In the genomic region with DNA sequence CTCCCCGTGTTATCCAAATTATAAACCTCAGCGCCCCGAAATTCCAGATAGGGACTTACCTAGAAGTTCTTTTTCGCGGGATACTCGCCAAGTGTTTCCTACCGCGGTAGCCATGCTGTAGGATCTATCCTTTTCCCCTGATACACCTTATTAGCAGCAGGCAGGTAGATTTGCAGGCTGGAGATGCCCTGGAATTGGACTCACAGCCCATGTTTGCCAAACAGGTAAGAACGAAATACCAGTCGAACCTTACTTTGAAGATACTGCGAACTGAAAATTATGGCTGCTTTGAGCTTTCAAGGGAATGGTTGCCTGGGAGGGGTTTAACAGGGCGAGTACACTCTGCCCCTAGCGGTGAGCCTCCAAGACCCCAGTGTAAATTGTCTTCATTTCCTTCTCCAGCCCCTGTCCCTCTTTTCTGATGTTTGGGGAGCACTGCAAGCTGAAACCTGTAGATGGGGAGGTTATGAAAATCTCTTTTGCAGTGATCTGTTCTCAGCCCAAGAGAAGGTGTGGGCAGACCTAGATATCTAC, we compare ENCODE assay signal across 8 mouse cellular contexts.
A peak's percentile ranks its signal among the peaks of the same experiment; 100 is the strongest.
DNase-seq lines count a peak whose midpoint lies in the region; ATAC-seq lines count a peak whose summit lies in the region.

No protein-coding gene starts in this region.

- DNase-seq in kidney, adult 9 months: peak; percentile 4
- no peak for DNase-seq in kidney, adult 18-20 months
- DNase-seq in embryonic facial prominence, embryonic 10.5 days (ENCODE audit: low spot score): peak; percentile 39
- no peak for DNase-seq in gastrocnemius, postnatal 14 days
- DNase-seq in adrenal gland, adult 18-20 months (ENCODE audit: low spot score in 2 of 2): no peak
- no peak for DNase-seq in yolk sac, embryonic 10.5 days (ENCODE audit: low spot score)

- intact Hi-C loops in gastrocnemius, postnatal 14 days (cut with DNase I; ENCODE audit: low total_unique reads): no loop called here

- WGBS in embryonic facial prominence, embryonic 10.5 days: 24% methylated on average over 13 of the region's 13 CpGs
- 32% methylated on average over 13 of the region's 13 CpGs for WGBS in intestine, embryonic 15.5 days
- WGBS in midbrain, embryonic 12.5 days: 32% methylated on average over 13 of the region's 13 CpGs

- no peaks in the 10 kb centered on the region for H3K9me3 ChIP-seq in embryonic facial prominence, embryonic 10.5 days
- no peaks in the 10 kb centered on the region for H3K9me3 ChIP-seq in intestine, embryonic 15.5 days
- no peaks in the 10 kb centered on the region for H3K9me3 ChIP-seq in midbrain, embryonic 12.5 days

- ATAC-seq in intestine, embryonic 15.5 days: peak; percentile 71; the same call in 1 of the 2 replicates
- no peak for ATAC-seq in midbrain, embryonic 12.5 days (ENCODE audit: low FRiP score, low read depth)

- H3K4me1 ChIP-seq in embryonic facial prominence, embryonic 10.5 days: no peaks in the 10 kb centered on the region
- H3K4me1 ChIP-seq in intestine, embryonic 15.5 days (replicated peaks): no peaks in the 10 kb centered on the region
- H3K4me1 ChIP-seq in midbrain, embryonic 12.5 days: no peaks in the 10 kb centered on the region

- H3K36me3 ChIP-seq in embryonic facial prominence, embryonic 10.5 days (replicated peaks): no peaks in the 10 kb centered on the region
- H3K36me3 ChIP-seq in intestine, embryonic 15.5 days: no peaks in the 10 kb centered on the region
- no peaks in the 10 kb centered on the region for H3K36me3 ChIP-seq in midbrain, embryonic 12.5 days

- H3K4me2 ChIP-seq in intestine, embryonic 15.5 days (replicated peaks): peak overlapping the region; percentile 43
- H3K4me2 ChIP-seq in midbrain, embryonic 12.5 days (replicated peaks): peak overlapping the region; percentile 44

- peak overlapping the region; percentile 50 for H3K4me3 ChIP-seq in embryonic facial prominence, embryonic 10.5 days
- H3K4me3 ChIP-seq in intestine, embryonic 15.5 days (replicated peaks): peak overlapping the region; percentile 32
- H3K4me3 ChIP-seq in midbrain, embryonic 12.5 days: peak overlapping the region; percentile 33

- H3K9ac ChIP-seq in intestine, embryonic 15.5 days: no peak overlapping the region
- no peak overlapping the region for H3K9ac ChIP-seq in midbrain, embryonic 12.5 days (replicated peaks)

- H3K27me3 ChIP-seq in embryonic facial prominence, embryonic 10.5 days (replicated peaks; ENCODE audit: low read depth, poor library complexity, severe bottlenecking): no peaks in the 10 kb centered on the region
- H3K27me3 ChIP-seq in intestine, embryonic 15.5 days (replicated peaks): no peaks in the 10 kb centered on the region
- no peaks in the 10 kb centered on the region for H3K27me3 ChIP-seq in midbrain, embryonic 12.5 days

- no peak overlapping the region for H3K27ac ChIP-seq in embryonic facial prominence, embryonic 10.5 days (replicated peaks)
- H3K27ac ChIP-seq in intestine, embryonic 15.5 days: no peak overlapping the region
- no peak overlapping the region for H3K27ac ChIP-seq in midbrain, embryonic 12.5 days (replicated peaks)

Comparison
In these comparisons a context has a peak if more than half of its experiments do, and no peak if none do; other contexts are left out.
1. DNase-seq: peak in kidney, adult 9 months (single experiment) and embryonic facial prominence, embryonic 10.5 days (single experiment); none in kidney, adult 18-20 months (single experiment), gastrocnemius, postnatal 14 days (single experiment), adrenal gland, adult 18-20 months (0 of 2) and yolk sac, embryonic 10.5 days (single experiment).
2. Peak in every context shown above with its lines, with median percentiles within 50 percentile points of each other: H3K4me3 ChIP-seq.